Mouse (Mus musculus): Measurements from ENCODE around the gene Pmm1. TPM values are rescaled to one million over a fixed set of nuclear protein-coding genes. Genes with fewer than 3 reads are reported as not detected.

The Pmm1 gene
- total and polyA plus RNA-seq, 3 experiments, result 51.8 to 140 (median 128) TPM

DNA sequence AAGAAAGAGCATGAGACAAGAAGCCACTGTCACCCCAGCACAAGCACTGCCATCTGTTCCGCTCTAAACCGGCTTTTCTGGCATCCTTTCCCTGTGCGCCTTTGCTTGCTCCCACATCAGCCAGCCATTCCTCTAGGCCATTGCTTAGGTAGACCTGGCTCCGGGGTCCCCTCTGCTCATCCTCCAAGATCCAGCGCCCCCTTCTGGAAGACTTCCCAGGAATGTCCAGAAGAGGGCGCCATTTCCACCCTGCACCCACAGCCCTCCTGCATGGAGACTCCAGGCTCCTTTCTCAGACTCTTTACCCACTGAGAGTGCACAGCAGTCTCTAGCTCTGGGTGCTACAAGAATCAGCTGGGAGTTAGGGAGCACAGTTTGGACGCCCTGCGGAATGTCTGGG lies 4.3 kb downstream of the Pmm1 start (continued):
- no peak for TF ChIP-seq CHD1 (IDR thresholded peaks at IDR 0.05; ENCODE audit: low read depth, low read length)
- TF ChIP-seq MYC (IDR thresholded peaks at IDR 0.05; ENCODE audit: low read depth, low read length), result no peak
- TF ChIP-seq JUN (IDR thresholded peaks at IDR 0.05; ENCODE audit: insufficient read depth, low read depth, low read length), result no peak

DNA sequence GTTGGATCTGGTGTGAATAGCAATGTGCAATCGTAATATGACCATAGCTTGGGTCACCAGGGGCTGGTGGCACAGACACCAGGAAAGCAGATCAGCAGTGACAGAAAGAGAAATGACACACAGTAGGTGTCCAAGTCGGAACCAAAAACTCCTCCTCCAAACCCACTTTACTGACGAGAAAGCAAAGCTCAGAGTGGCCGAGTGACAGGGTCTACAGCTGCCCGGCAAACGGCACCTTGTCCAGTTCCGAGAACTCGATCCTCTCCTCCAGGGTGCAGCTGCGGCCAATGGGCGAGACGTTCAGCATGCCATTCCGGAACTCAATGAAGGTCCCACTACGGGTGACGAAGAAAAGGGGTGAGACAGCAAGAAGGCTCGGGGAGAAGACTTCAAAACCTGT lies 5.3 kb downstream of the Pmm1 start:
- Histone ChIP-seq H3K4me2 (ENCODE audit: insufficient read depth, low read depth, poor library complexity, severe bottlenecking) (no peak overlapping the region), H3K4me3 (replicated peaks in 1 of 3; ENCODE audit: low read depth in 2 of 3, low read length in 2 of 3, poor library complexity in 1 of 3) (no peak overlapping the region), H3K36me3 (replicated peaks in 1 of 2; ENCODE audit: control insufficient read depth in 1 of 2, insufficient read depth in 1 of 2, low read length in 1 of 2) (peaks cover 61 to 82% of the 10 kb centered on the region in 2 experiments), H3K9me3 (replicated peaks; ENCODE audit: low read length) (no peaks in the 10 kb centered on the region), H3K9ac (ENCODE audit: insufficient read depth, low read depth) (no peak overlapping the region), H3K27ac (ENCODE audit: insufficient read depth, low read depth) (no peak overlapping the region), H3K79me2 (replicated peaks; ENCODE audit: control insufficient read depth, extremely low read depth, insufficient read depth, poor library complexity, severe bottlenecking) (peaks cover 18% of the 10 kb centered on the region), H3K27me3 (replicated peaks) (no peaks in the 10 kb centered on the region), H3K4me1 (ENCODE audit: control insufficient read depth in 1 of 2, insufficient read depth in 2 of 2) (peaks cover 0 to 18% of the 10 kb centered on the region in 2 experiments; a peak in 2 of 4 replicates)
- DNase-seq (ENCODE audit: extremely low read depth), result no peak
- dilution Hi-C loops (cut with MboI; ENCODE audit: extremely low pct_ligation_motif_present, extremely low pct_unique_long_range_greater_than_20kb, low sequenced_read_pairs), result no loop called here
- TF ChIP-seq MAX (IDR thresholded peaks at IDR 0.05; ENCODE audit: low read length) (no peak), POLR2A (IDR thresholded peaks at IDR 0.05; ENCODE audit: low read depth, low read length) (no peak), POLR2AphosphoS2 (IDR thresholded peaks at IDR 0.05; ENCODE audit: low read depth, low read length) (no peak), CHD1 (IDR thresholded peaks at IDR 0.05; ENCODE audit: low read depth, low read length) (no peak), KAT2A (IDR thresholded peaks at IDR 0.05; ENCODE audit: insufficient replicate concordance, low read length) (no peak), PAX5 (IDR thresholded peaks at IDR 0.05; ENCODE audit: low read length) (no peak), SIN3A (IDR thresholded peaks at IDR 0.05; ENCODE audit: low read length) (no peak), BHLHE40 (IDR thresholded peaks at IDR 0.05; ENCODE audit: low read depth, low read length) (no peak), NELFE (IDR thresholded peaks at IDR 0.05; ENCODE audit: low read depth, low read length) (no peak), UBTF (IDR thresholded peaks at IDR 0.05; ENCODE audit: low read depth, low read length) (no peak), MAFK (IDR thresholded peaks at IDR 0.05; ENCODE audit: insufficient replicate concordance, low read length) (no peak), ETS1 (conservative IDR thresholded peaks at IDR 0.05; ENCODE audit: low read depth, low read length) (no peak), MYC (IDR thresholded peaks at IDR 0.05; ENCODE audit: low read depth, low read length) (no peak), JUN (IDR thresholded peaks at IDR 0.05; ENCODE audit: insufficient read depth, low read depth, low read length) (no peak), ZC3H11A (IDR thresholded peaks at IDR 0.05; ENCODE audit: low read depth, low read length) (no peak), IRF4 (IDR thresholded peaks at IDR 0.05; ENCODE audit: low read depth, low read length) (no peak), RCOR1 (conservative IDR thresholded peaks at IDR 0.05; ENCODE audit: low read depth, low read length) (no peak), TCF12 (IDR thresholded peaks at IDR 0.05; ENCODE audit: low read depth, low read length) (no peak), EP300 (IDR thresholded peaks at IDR 0.05; ENCODE audit: low read length) (no peak), ELF1 (IDR thresholded peaks at IDR 0.05; ENCODE audit: low read depth, low read length) (no peak)
- in situ Hi-C loops (cut with MboI; ENCODE audit: low pct_ligation_motif_present, low pct_unique_long_range_greater_than_20kb, low sequenced_read_pairs), result no loop called here
